Mouse (Mus musculus) lung, adult 2 months (tissue): ENCODE results near the gene B3gnt4. TPM values are rescaled to one million over a fixed set of nuclear protein-coding genes. Genes with fewer than 3 reads are reported as not detected.

Source experiments
- DNase-seq: peaks from one replicate; pipeline ENCODE4 v3.0.0; 2022
- H3K4me1 ChIP-seq: fragments of 200-500 bp; 2 replicates; pipeline ENCODE4 v1.6.1; 2011; ENCODE audit warnings: low read length; ENCODE audit not compliant: control insufficient read depth, insufficient read depth
- H3K4me3 ChIP-seq: fragments of 200-500 bp; replicated peaks from 2 replicates; pipeline ENCODE3; 2011; ENCODE audit warnings: low read depth, mild to moderate bottlenecking, control low read depth, low read length; ENCODE audit errors: extremely low read depth
- CTCF ChIP-seq: fragments of 200-500 bp; IDR thresholded peaks from 2 replicates; pipeline ENCODE4 v1.5.1; 2011; ENCODE audit warnings: mild to moderate bottlenecking, low read length, control low read depth; ENCODE audit not compliant: insufficient read depth
- POLR2A ChIP-seq: fragments of 200-500 bp; IDR thresholded peaks from 2 replicates; pipeline ENCODE4 v1.6.1; 2011; ENCODE audit warnings: low read depth, mild to moderate bottlenecking, control low read depth, low read length, borderline replicate concordance; ENCODE audit errors: extremely low read depth
- WGBS: fragments of 180-500 bp; shearing (Covaris S2); methylation state at CpG from one replicate; pipeline ENCODE4 v1.1.7; 2018; 5-methylcytosine and 5-hydroxymethylcytosine counted together
- polyA plus RNA-seq: library from polyadenylated mRNA; depleted of rRNA; stranded (reverse); fragments of >200 nt; gene quantifications from 2 replicates; pipeline ENCODE4 v1.2.3, GENCODE M21; 2012; rRNA removed

Gene B3gnt4
- polyA plus RNA-seq, 1 experiment: 8.5 TPM

DNA sequence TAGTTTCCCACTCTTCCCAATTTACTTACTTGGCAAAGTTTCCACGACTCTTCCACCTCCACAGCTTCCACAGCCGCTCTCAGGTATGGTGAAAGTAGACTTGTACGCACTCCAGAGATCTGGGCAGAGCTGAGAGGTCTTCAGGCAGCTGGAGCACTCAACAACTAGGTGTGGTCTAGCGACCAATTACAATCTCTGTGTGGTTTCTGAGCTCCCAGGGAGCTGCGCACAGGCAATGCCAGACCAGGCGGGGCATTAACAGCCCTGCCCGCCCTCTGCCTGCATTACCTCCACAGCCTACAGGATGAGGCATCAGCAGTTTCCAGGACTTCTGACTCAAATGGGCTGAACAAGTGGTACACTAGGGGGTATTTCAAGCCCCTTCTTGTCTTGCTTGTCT, 15.0 kb downstream of the B3gnt4 start, which contains the start of gene Gm49027:
Gene Gm49027 (minus strand): TSS at position 208 of the 400 bp plus-strand sequence.
- Histone ChIP-seq H3K4me1 (peaks cover 4% of the 10 kb centered on the region), H3K4me3 (peak within 1 kb of the TSS; percentile 86)
- DNase-seq: no peak
- TF ChIP-seq CTCF (no peak), POLR2A (no peak)
- WGBS: 77% methylated on average over 7 of the region's 7 CpGs

DNA sequence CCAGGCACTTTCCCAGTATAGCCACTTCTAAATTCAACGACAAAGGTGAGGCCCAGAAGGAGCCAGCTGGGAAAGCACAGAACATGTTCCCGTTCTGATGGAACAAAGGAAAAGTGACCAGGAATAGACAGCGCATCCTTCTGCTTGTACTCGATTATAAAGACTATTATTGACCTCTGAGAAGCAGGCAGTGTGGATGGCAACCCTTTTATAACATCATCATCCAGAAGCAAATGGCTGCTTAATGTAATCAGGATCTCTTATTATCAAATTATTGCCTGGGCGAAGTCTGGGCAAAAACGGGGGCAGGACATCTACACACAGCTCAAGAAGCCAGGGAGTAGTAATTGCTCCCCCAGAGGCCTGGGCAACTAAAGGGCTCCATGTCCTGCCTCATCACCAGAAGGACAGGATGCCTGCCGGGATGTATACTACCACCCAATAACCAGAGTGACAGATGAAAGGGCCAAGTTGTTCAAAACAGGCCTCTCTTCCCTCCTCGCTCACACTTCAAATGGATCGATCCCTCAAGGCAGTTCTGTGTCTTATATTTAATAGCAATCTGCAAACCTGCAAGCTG, 15.7 kb downstream of the B3gnt4 start:
- Histone ChIP-seq H3K4me3 (no peak overlapping the region), H3K4me1 (peaks cover 4% of the 10 kb centered on the region)
- TF ChIP-seq CTCF: no peak
- TF ChIP-seq POLR2A: no peak
- 91% methylated on average over 9 of the region's 9 CpGs for WGBS
- DNase-seq: no peak

DNA sequence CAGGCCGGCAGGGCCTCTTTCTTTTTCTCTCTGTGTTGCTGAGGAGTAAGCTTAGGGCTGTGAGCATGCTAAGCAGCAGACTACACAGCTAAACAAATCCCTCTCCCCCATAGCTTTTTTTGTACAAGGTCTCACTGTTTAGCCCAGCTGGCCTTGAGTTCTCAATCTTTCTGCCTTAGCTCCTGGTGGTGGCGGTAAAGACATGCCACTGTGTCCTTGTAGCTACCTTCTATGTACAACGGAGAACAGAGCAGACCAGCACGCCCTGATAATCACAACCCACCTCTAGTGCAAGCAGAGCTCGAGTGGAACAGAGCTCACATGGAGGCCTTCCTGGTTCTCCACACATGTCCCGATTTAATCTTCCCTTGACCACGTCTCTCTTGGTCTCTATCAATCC, 18.4 kb downstream of the B3gnt4 start:
- Histone ChIP-seq H3K4me1 (peaks cover 4% of the 10 kb centered on the region), H3K4me3 (no peak overlapping the region)
- whole genome bisulfite sequencing: 70% methylated on average over 7 of the region's 7 CpGs
- DNase-seq: no peak
- TF ChIP-seq POLR2A (no peak), CTCF (no peak)

DNA sequence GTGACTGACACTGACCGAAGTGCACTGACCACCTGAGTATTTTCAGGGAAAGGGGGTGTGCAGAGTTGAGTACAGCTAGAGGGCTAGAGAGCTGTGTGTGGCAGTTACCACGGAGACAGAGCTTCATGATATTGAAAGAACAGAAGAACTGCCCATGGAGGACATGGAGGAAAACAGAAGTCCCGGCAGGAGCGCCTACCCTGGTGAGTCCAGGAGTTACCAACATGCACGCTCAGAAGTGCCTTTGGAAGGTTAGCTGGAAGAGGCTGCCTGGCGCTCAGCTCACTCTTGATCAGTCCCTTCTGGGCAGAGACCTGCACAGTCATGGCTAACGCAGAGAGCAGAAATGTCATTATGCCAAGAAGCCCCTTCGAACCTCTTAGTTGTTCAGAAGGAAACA, 19.8 kb downstream of the B3gnt4 start:
- no peak for TF ChIP-seq CTCF
- TF ChIP-seq POLR2A: no peak
- H3K4me3 ChIP-seq: no peak overlapping the region
- 84% methylated on average over 8 of the region's 8 CpGs for WGBS
- no peak for DNase-seq
- H3K4me1 ChIP-seq: no peaks in the 10 kb centered on the region

DNA sequence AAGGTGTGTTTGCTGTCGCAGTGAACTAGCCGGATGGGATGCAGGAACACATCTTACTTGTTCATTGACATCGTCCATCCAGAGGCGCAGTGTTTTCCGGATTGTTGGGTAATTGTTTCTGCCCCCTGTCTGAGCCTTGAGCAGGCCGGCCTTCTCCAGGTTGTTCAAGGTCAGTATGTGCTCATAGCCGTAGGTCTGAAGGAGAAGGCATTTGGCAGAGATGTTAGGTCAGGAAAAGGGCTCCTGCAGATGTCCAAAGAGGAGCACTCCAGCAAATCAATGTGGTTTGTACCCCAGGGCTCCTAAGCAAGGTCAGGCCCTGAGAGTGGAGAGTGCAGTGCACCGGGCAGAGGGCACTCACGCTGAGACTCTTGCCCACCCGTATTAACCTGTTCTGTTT, 23.5 kb downstream of the B3gnt4 start:
- H3K4me1 ChIP-seq: no peaks in the 10 kb centered on the region
- DNase-seq: no peak
- TF ChIP-seq CTCF (no peak), POLR2A (no peak)
- WGBS: 94% methylated on average over 10 of the region's 10 CpGs
- no peak overlapping the region for H3K4me3 ChIP-seq

DNA sequence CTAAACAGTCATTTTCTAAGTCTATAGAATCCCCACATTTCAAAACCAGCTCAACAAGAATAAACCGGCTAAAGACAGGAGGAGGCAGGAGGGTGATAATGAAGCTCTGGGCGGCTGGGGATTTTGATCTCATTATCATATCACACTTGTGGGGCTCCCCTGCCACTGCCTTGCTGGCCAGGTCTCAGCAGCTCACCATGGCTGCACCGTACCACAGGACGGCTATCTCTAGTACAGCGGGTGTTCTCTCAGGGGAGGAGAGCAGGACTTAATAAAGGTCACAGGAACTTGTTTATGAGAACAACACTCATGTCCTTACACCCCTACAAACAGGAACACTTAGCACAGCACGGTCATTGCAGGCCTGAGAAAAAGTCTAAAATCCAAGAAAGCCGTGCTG, 45.4 kb downstream of the B3gnt4 start:
- no peak for TF ChIP-seq POLR2A
- no peak for TF ChIP-seq CTCF
- H3K4me1 ChIP-seq: no peaks in the 10 kb centered on the region
- WGBS: 91% methylated on average over 7 of the region's 7 CpGs
- no peak for DNase-seq
- no peak overlapping the region for H3K4me3 ChIP-seq

DNA sequence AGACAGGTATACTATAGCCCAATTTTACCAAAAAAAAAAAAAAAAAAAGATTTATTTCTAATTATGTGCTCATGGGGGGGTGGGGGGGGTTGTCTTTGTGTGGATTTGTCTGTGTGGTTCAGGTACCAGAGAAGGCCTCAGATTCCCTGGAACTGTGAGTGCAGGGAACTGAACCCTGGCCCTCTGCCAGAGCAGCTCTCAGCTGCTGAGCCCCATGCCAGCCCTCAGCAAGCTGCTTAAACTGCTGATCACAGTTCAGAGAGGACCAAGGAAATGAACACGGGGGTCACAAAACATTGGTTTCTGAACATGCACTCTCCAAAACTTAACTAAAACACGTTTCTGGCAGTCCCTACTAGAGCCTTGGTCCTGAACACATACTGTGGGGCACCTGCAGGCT, 46.2 kb downstream of the B3gnt4 start:
- H3K4me1 ChIP-seq: no peaks in the 10 kb centered on the region
- 58% methylated on average over 2 of the region's 2 CpGs for WGBS

DNA sequence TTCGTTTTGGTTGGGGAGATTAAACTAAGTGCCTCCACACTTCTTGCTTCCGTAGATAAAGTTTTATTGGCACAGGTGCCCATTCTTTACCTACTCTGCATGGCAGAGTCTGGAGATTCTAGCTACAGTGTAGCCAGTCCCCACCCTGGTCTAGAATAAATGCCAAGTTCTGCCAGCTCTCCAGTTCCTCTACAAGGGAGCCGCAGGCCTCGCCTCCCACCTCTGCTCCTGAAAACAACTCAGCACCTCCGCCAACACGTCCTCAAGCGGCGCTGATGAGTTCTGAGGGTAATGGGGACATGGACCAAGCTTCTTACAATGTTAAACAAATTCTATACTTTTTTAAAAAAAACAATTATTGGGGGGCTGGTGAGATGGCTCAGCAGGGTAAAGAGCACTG, 49.3 kb downstream of the B3gnt4 start:
- no peak for TF ChIP-seq POLR2A
- no peak for TF ChIP-seq CTCF
- H3K4me1 ChIP-seq: no peaks in the 10 kb centered on the region
- 91% methylated on average over 8 of the region's 8 CpGs for WGBS
- DNase-seq: no peak
- H3K4me3 ChIP-seq: no peak overlapping the region

More for the DNA sequence above, 46.2 kb downstream of the B3gnt4 start:
- no peak overlapping the region for H3K4me3 ChIP-seq
- TF ChIP-seq POLR2A: no peak
- no peak for TF ChIP-seq CTCF
- DNase-seq: no peak

DNA sequence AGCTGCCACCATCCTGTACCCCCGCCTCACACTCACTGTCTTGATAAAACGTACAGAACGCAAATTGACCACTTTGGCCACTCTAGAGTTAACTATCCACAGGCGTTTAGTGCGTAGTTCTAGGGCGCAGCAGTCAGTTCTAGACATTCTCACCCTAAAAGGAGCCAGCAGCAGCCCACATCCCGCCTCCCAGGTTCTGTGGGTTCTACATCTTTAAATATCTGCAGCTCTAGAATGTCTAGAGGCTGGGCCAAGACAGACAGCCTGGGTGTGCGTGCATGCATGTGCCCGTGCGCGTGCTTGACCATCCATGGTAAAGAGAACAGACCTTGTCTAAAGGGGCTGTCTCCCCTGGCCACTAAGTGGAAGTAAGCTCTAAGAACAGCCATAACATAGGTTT, 50.9 kb downstream of the B3gnt4 start:
- TF ChIP-seq POLR2A: no peak
- no peak for TF ChIP-seq CTCF
- WGBS: 94% methylated on average over 11 of the region's 11 CpGs
- no peak for DNase-seq
- H3K4me3 ChIP-seq: no peak overlapping the region
- H3K4me1 ChIP-seq: no peaks in the 10 kb centered on the region

Other genes starting within 250 kb of the B3gnt4 start
- gene Bcl7a, start 166.6 kb upstream of the B3gnt4 start, polyA plus RNA-seq: 9.4 and 11.9 TPM in 2 replicates
- gene Mlxip, start 115.7 kb upstream of the B3gnt4 start, polyA plus RNA-seq: 61.2 and 75.4 TPM in 2 replicates
- gene Lrrc43, start 21.2 kb upstream of the B3gnt4 start, polyA plus RNA-seq: 3.4 and 3.8 TPM in 2 replicates
- not detected in 2 replicates for gene Il31, start 21.0 kb upstream of the B3gnt4 start, polyA plus RNA-seq
- gene Diablo, start 13.7 kb downstream of the B3gnt4 start, polyA plus RNA-seq: 37.4 and 58.4 TPM in 2 replicates
- gene Gm49027, start 15.0 kb downstream of the B3gnt4 start, polyA plus RNA-seq: 14.2 and 15.2 TPM in 2 replicates
- 12.9 and 15.9 TPM in 2 replicates for gene Vps33a, start 62.6 kb downstream of the B3gnt4 start, polyA plus RNA-seq
- 30.3 and 49.8 TPM in 2 replicates for gene Clip1, start 174.2 kb downstream of the B3gnt4 start, polyA plus RNA-seq
- 26.8 and 29.5 TPM in 2 replicates for gene Zcchc8, start 210.6 kb downstream of the B3gnt4 start, polyA plus RNA-seq
- gene Rsrc2, start 239.0 kb downstream of the B3gnt4 start, polyA plus RNA-seq: 8.7 and 16.0 TPM in 2 replicates
- 0.34 and 1.3 TPM in 2 replicates for gene Kntc1, start 239.3 kb downstream of the B3gnt4 start, polyA plus RNA-seq